Mouse (Mus musculus) frontal cortex, adult (tissue): Measurements from ENCODE around the gene Pla2g4f.

ENCODE experiments used
- ATAC-seq: cut with Nextera tagmentation; 2 replicates; pipeline ENCODE4 v1.9.2; 2017; ENCODE audit warnings: mild to moderate bottlenecking, moderate library complexity, mixed read lengths; ENCODE audit not compliant: low TSS enrichment

Pla2g4f gene

DNA sequence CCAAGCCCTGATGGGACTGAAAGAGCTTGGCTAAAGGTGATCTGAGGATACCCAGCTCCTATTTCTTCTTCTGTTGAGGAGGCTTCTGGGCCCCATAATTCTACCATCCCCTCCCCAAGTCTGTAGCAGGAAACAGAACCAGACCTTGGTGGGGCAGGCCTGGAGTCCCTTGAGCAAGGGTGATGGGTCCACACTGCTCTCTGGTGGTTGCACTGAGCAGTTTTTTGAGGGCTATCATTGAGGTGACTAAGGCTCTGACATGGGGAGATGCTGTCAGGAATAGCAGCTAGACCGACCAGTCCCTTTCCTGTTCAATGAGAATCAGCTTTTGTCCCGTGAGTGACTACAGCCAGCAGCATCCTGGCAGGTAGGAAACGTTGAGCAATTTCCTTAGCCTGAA lies 32.7 kb downstream of the Pla2g4f start:
- ATAC-seq = no peak

DNA sequence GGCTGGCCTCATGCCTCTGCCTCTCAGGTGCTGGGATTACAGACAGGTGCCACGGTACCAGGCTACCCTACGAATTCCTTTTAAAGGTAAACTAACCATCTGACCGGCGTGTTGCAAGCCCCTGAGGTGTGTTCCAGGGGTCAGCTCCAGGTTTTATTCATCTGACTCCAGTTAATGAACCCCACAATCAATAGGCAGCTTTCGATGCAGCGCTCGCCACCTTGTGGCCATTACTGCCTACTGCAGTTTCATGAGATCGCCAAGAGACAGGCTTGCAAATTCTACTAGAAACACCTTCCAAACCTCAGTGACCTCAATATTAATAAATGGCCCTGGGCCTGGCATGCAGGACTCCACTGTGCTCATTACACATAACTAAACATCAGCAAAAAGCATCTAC lies 34.0 kb downstream of the Pla2g4f start:
- ATAC-seq = peak; percentile 50; the same call in 1 of the 2 replicates

DNA sequence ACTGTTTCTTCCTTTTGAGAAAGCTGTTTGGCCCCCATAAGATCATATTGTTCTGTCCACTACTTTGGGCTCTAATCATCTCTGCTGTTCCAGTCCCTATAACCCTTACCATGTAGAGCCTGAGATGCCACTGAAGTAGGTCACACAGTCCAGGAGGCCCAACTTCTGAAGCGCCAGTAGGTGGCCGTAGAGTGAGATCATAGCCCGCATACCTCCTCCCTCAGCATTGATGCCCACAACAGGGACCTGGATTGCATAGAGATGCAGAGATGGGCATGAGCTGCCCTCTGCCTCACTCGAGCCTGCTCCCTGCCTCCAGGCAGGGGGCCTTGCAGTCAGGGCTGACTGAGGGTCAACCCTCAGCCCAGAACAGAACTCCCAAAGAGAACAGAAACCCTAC lies 37.0 kb downstream of the Pla2g4f start:
- ATAC-seq = no peak

DNA sequence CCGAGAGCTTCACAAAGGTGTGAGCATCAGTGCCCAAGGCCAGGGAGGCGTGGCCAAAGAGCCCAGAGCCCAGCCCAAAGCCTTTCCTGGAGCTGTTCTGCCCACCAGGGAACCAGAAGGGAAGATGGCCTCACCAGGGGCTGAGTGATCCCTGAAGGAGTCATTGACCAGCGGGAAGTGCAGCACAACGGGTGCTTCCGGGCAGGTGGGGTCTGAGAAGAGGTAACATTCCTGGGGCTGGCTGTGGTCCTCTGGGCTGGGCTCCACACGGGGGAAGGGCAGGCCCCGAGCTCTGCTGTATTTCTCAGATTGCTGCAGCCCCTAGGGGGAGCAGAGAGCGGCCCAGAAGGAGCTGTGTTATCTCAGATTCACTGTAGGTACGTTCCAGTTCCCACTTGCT lies 45.3 kb downstream of the Pla2g4f start:
- ATAC-seq = peak; percentile 69; the same call in 1 of the 2 replicates

- no peak; the same call in 1 of the 2 replicates for ATAC-seq
These were observed 48.4 kb downstream of the Pla2g4f start for GRCm38 (mm10) chr2:120265523-120265922.

DNA sequence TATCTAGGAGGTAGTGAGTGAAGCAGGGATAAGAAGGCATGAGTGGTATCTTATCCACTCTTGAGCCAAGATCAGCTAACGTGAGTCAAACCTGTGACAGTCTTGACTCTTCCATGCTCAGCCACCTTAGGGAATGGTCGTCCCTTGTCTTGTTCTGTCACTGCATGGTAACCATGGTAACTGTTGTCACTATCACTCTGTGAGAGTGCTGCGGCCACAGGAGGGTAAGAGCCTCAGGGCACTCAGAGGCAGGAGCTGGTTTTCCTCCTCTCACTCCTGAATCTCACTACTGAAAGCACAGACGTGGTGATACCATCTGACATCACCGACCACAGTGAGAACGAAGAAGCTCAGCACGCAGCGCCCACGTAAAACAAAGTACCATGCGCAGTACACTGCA lies 49.1 kb downstream of the Pla2g4f start:
- ATAC-seq = peak; percentile 57; the same call in 1 of the 2 replicates

- ATAC-seq = no peak
These were observed 51.1 kb downstream of the Pla2g4f start for GRCm38 (mm10) chr2:120262876-120263275.

DNA sequence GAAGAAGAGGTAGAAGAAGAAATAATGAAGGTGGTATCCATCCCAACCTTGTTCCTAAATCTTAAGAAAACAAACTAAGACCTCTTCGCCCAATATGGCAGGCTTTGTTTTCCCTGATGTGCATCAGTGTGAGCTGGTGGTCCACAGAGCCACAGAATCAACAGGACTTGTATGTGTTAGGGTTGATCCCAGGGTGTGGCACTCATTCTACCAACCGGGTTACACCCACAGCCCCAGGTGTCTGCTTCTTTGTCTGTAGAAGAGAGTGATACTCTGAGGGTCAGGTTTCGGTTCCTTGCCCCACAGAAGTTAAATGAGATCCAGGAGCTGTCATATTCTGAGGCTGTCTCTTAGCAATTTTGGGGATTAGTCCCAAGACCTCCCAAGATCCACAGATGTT lies 52.6 kb downstream of the Pla2g4f start:
- ATAC-seq = no peak

DNA sequence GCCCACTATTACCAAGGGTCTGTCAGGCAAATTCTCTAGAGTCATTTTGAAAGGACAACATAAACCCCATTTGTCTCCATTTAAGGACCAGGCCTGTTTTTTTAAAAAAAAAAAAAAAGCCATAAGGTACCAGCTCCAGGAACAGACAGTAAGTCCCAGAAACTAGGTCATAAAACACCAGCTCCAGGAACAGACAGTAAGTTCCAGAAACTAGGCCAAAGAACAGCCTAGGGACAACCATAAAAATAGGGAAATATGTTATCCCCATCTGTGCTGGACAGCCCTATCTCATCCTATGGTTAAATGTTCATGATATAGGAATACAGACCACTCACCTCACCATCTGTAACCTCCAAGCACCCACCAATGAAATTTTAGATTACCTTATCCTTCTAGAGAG lies 57.7 kb downstream of the Pla2g4f start:
- peak; percentile 73; the same call in 1 of the 2 replicates for ATAC-seq

DNA sequence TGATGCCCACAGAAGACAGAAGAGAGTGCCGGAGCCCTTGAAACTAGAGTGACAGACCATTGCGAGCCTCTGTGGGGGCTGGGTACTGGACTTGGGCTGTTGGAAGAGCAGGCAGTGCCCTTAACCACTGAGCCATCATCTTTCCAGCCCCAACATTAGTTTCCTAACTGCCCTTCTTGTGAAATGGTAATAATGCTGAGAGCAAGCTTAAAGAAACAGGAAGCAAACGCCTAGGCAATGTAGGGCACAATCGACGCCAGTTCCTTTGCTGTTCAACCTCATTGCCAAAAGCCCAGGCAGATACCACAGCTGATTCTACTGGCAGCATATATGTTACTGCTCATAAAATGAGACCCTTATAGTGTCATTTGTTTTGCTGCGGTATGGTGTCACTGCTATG lies 61.3 kb downstream of the Pla2g4f start:
- ATAC-seq = no peak
